Mouse (Mus musculus) adrenal gland, adult 2 months (tissue): Measurements from ENCODE around the gene Wdr70. TPM values are rescaled to one million over a fixed set of nuclear protein-coding genes. Genes with fewer than 3 reads are reported as not detected.

Experiments used
- DNase-seq: peaks from one replicate; pipeline ENCODE4 v3.0.0; 2021
- microRNA-seq, 2 experiments: library from miRNA; unstranded; fragments of <30 nt; microRNA quantifications; one replicate each; pipeline ENCODE4 v1.2.0; 2021
- polyA plus RNA-seq: library from polyadenylated mRNA; depleted of rRNA; stranded (reverse); fragments of >200 nt; gene quantifications from 2 replicates; pipeline ENCODE4 v1.2.3, GENCODE M21; 2012; rRNA removed
- total RNA-seq, 2 experiments: library from RNA; stranded (reverse); gene quantifications; 2 replicates each; pipeline ENCODE4 v1.2.3; 2021

Gene Wdr70
- total and polyA plus RNA-seq, 3 experiments: 8.9 to 29.8 (median 28.6) TPM

GRCm38 (mm10) chr15:7862890-7863289, 236.1 kb downstream of the Wdr70 start:
- DNase-seq: no peak

- DNase-seq: no peak
Observed at GRCm38 (mm10) chr15:7858841-7859240, 240.2 kb downstream of the Wdr70 start.

GRCm38 (mm10) chr15:7857418-7857817, 241.6 kb downstream of the Wdr70 start:
- DNase-seq: no peak

- peak; percentile 17 for DNase-seq
Observed at GRCm38 (mm10) chr15:7842398-7842797, 256.6 kb downstream of the Wdr70 start.

GRCm38 (mm10) chr15:7841664-7842063, 257.3 kb downstream of the Wdr70 start:
- DNase-seq: no peak

- no peak for DNase-seq
Observed at GRCm38 (mm10) chr15:7838921-7839309, 260.1 kb downstream of the Wdr70 start.

GRCm38 (mm10) chr15:7838060-7838920, 260.7 kb downstream of the Wdr70 start:
- no peak for DNase-seq

- no peak for DNase-seq
Observed at GRCm38 (mm10) chr15:7835404-7835803, 263.6 kb downstream of the Wdr70 start.

- DNase-seq: no peak
Observed at GRCm38 (mm10) chr15:7825530-7825929, 273.5 kb downstream of the Wdr70 start.

- no peak for DNase-seq
Observed at GRCm38 (mm10) chr15:7823886-7824285, 275.1 kb downstream of the Wdr70 start.

Small RNAs within 50 kb of the gene (microRNA-seq; reads per million reads assigned to microRNA genes)
- gene Gm27529: 0 reads per million in 2 experiments

Other genes starting within 250 kb of the Wdr70 start
- gene Nup155, start 10.1 kb upstream of the Wdr70 start, total RNA-seq: 10 to 100 TPM; 13.6 to 15.0 TPM
- 3.0 TPM in 2 replicates for gene Nup155, start 10.1 kb upstream of the Wdr70 start, polyA plus RNA-seq
- gene Cplane1, start 69.9 kb upstream of the Wdr70 start, total RNA-seq: 1 to 10 TPM; 8.7 to 8.9 TPM
- 2.0 and 2.1 TPM in 2 replicates for gene Cplane1, start 69.9 kb upstream of the Wdr70 start, polyA plus RNA-seq